Mouse (Mus musculus) embryo, embryonic 10 days (tissue): ENCODE measurements at regions not wholly inside any gene's neighbourhood (a gene's known extent, or its start where the extent isn't known, plus 50 kb on each side); places are given as distances from the start of the nearest gene placed in this dataset.
"Not testable (repeated sequence)": the region's sequence is repeated elsewhere in the genome, so short reads cannot be mapped to it uniquely, and the experiment has no call there.

Experiments used
- DNase-seq: peaks from one replicate; pipeline ENCODE4 v3.0.0-alpha.2; 2015; ENCODE audit warnings: low spot score

DNA sequence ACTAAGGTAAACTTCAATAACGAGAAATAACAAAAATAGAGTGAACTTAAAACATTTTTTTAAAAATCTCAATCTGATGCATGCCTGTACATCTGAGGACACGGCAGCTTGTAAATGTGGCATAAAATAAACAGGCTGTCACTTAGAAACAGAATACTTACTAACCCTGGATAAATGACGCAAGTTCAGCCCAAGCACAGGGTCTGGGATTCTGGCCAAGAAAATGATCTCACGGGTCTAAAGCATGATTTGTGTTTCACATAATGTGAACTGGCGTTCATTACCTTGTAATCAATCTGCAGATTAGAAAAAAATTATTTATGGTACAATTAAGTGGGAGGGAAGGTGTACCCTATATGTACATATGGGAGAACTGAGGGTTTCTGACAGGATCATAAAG, 512.1 kb upstream of the Vrk2 start:
- no peak for DNase-seq

DNA sequence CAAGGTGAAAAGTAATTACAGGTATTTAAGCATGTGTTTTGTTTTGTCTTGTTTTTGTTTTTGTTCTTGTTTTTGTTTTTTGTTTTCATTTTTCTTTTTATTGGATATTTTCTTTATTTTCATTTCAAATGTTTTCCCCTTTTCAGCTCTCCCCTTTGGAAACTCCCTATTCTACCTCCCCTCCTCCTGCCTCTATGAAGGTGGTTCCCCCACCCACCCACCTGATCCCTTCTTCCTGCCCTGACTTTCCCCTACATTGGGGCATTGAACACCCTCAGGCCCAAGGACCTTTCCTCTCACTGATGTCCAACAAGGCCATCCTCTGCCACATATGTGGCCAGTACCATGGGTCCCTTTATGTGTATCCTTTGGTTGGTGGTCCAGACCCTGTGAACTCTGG, 509.1 kb upstream of the Vrk2 start:
- no peak for DNase-seq

DNA sequence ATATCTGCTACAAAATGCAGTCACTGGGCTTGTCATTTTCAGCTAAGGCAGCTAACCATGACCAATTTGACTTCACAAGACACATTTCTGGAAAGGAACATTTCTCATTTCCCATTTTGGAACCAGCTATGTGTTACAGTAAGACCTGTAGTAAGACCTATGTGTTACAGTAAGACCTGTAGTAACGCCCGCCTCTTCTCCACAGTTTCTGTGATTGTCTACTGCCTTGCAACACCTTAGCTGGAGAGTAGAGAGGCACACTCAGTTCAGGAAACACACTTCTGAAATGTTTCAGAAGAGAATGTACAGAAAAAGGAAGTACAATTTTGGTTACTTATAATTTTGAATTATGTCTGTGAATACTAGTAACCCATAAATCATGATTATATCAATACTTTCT, 508.2 kb upstream of the Vrk2 start:
- DNase-seq, result no peak

DNA sequence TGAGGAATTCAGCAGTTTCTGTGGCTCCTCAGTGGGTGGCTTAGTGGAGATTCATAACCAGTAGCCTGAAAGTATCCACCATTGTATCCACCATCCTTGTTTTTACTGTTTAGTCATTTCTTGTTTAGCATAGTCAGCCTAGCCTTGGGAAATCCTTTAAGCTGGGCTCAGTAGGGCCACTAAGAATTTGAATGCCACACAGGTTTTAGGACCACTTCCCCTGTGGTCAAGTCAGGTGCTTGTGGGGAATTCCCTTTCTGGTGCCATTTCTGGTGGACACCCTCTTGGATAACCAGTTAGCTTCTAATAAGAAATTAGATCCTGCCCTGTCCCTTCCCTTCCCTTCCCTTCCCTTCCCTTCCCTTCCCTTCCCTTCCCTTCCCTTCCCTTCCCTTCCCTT, 502.8 kb upstream of the Vrk2 start:
- DNase-seq, result no peak

DNA sequence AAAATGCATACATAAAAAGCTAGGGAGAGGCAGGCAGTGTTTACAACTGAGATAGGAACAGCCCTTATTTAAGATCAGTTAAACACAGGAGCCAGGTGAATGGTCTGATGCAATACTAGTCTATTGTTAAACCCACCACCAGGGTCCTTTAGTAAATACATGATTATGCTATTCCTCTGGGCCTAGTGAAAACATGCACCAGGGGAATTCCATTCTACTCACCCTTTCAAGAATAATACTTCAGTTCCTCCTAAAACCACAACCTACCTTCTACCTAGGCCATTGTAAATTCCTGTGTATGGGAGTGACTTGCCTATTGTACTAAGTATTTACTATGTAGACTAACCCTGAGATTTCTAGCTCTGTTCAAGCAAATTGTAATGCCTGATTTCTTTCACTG, 501.7 kb upstream of the Vrk2 start:
- not testable (repeated sequence) for DNase-seq

DNA sequence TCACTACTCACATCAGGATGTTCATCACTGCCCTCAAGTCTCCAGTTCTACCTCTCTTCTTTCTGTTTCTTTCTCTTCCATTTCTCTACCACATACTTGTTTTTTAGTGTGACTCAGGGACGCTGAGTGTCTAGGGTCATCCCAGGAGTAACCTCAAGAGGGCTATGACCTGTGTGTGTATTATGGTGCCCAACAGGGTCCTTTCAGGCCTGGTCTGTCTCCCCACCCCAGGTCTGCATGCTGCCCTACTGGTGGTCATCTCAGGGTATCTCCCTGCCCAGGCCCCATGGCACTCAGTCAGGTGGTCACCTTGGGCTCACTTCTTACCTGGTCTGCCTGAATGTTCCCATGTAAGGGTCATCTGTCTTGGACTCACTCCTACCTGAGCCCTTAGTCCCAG, 492.7 kb upstream of the Vrk2 start:
- DNase-seq, result no peak

DNA sequence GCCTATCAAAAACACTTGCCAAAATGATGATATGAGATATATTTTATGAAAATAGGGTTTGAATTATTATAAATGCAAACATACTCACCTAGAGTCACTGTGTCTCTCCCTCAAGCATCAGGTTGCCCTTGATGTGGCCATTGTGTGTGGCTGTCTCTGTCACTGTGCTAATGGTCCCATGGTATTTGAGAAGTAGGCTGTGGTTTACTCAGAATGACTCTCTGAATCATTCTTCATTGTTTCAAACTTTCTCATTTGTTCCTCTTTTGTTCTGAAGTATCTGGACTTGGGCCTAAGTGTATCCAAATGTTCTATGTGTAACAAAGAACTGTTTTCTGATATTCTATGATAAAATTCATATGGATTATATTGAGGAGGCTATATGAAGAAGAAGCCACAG, 487.4 kb upstream of the Vrk2 start:
- no peak for DNase-seq

DNA sequence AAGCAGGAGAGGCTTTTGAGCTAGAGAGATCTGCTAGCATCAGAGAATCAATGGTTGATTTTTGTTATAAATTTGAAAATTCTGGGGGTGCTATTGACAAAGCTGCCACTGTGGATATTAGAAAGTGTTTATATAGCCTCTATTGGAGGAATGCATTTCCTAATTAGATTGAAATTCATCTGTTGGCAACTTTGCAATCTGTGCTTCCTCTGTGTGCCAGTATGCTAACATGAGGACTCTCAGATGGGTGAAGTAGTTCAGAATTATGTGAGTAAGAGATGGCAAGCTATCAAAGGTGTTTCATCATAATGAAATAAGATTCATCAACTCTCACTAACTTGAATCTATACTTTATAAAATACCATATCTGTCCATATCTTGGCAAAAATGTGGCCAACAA, 476.6 kb upstream of the Vrk2 start:
- no peak for DNase-seq

DNA sequence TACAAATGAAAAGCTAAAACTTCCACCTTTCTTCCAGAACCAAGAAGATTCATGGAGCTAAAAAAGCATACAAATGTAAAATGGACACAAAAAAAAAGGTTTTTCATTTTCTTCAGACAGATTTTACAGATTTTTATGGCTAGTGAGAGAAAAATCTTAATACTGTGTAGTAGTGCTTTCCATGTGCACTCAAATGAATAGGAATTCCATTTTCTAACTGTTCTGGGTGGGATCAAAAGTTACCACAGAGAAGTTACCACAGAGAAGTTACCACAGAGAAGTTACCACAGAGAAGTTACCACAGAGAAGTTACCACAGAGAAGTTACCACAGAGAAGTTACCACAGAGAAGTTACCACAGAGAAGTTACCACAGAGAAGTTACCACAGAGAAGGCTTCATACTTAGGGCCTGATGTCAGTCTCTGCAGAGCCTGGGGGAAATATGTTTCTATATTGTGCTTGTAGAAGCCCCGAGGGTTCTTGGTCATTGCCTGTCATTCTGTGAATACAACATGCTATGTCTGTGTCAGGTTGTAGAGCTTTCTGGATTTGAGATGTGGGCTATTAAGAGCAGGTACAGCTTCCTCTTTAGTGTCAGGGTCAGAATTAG, 433.5 kb upstream of the Vrk2 start:
- no peak for DNase-seq

DNA sequence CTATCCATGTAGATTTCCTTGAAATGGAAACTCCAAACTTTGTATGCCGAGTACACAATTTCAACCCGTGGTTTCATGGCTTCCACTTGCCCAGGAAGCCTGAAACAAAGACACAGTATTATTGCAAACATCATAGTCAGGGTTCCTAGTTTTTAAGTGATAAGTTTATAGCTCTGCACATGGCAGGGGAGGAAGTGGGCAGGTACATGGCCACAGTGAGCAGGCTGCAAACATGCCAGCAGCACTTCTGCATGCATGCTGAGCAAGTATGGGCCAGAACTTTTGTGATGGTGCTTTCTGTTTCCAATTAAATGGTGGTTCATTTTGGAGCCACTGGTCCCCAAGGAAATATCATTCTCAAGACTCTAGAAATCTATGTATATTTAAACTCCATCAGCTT, 431.7 kb upstream of the Vrk2 start:
- DNase-seq, result no peak

DNA sequence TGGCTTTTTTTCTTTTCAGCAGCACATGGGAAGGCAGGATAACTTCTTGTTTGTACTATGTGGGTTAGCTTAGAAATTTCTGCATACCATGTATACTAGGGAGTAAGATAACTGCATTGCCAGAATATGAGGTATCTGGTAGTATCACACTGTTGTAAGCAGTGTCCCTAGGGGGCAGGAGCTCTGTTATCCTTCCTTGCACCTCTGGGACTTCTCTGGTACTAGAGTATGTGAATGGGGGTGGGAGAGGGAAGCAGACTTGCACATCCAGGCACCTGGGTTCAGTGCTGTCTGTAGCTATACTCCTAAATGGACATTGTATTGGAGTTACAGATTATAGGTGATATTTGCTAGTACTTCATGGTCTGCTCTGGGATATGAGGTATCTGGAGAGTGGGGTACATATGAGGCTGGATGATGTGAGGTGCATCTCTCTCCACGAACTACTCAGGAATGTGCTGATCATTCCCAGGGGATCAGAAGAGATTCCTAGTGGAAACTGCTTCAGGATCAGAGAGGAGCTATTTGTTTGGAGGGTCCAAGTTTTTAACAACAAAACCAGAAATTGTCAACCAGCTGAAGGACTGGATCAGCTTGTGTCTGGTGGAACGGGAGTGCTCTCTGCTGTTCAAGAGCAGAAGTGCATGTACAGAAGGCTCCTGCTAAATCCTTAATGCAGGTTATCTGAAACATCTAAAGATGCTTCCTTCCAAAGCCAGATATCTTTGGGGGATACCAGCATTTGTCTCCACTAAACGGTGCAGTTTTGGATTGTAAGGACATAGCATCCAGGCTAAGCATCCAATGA, 402.7 kb upstream of the Vrk2 start:
- peak; percentile 66 for DNase-seq

DNA sequence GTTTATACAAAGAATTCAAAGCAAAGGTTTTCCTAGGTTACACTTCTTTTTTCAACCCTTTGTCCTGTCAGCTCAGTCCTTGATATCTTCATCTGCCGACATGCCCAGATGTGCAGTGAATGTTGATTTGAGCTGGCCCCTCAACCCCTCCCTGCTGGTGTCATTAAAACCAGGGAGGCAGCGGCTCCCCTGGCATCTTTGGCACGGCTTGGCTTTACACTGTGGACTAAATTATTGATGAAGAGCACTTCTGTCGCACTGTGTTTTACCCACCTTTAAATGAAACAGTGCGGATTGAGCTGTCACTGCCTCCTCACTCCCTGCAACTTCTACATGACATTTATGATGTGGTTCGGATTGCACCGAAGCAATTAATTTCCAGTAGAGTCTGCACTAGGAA, 387.4 kb upstream of the Vrk2 start:
- DNase-seq, result no peak

DNA sequence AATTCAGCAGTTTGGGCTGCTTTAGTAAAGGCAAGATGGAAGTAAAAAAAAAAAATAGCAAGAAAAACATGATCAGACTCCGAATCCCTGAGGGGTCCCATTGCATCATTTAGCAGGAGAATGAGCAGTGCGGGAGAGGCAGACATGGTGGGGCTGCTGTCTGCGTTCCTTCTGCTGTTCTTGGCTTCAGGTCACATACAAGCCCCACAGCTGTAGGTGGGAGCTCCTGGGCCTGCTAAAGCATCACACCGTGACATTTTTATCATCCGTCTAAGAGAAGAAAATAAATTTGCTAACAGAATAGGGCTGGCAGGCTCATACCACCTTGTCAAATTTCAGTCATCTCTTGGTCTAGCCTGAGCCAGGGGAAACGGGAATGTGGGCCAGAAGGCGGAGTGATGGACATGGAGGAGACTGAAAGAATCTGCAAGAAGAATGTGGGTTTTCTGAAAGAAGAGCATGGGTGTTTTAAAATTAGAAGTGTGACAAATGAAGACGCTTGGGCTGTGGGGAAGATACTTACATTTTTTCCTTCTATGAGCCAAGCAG, 378.8 kb upstream of the Vrk2 start:
- DNase-seq, result no peak

DNA sequence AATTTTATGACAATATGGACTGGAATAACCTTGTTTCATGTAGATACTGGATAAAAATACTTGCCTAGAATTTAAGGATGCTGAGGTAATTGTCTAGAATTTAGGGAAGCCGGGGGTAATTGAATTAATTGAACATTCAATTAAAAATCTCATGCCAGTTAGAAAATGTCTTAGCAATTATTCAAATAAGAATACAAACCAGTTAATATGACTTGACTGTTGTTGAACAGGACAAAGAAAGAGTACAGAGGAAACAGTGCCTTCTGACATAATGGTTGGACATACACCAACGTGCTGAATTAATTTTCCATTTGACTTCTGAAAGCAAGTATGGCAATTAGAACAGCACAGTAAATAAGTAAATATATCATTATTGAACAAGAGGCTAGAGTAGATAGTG, 377.4 kb upstream of the Vrk2 start:
- no peak for DNase-seq

DNA sequence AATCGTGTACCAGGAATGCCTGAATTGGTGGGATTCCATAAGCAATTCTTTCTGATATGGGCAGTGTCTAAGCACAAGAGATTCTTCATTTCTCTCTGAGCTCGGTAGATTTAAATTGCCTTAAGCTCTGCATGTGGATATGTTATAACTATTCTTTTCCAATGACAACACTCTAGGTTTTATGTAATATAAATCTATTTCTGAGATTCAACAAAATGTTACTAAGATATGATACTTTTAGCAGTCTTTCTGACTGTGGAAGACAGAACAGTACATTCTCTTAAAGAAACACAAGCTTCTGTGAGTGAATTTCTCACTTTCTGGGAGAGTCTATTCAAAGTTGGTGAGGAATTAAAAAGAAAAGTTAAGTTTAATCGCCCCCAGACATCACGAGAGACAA, 373.6 kb upstream of the Vrk2 start:
- DNase-seq, result no peak

DNA sequence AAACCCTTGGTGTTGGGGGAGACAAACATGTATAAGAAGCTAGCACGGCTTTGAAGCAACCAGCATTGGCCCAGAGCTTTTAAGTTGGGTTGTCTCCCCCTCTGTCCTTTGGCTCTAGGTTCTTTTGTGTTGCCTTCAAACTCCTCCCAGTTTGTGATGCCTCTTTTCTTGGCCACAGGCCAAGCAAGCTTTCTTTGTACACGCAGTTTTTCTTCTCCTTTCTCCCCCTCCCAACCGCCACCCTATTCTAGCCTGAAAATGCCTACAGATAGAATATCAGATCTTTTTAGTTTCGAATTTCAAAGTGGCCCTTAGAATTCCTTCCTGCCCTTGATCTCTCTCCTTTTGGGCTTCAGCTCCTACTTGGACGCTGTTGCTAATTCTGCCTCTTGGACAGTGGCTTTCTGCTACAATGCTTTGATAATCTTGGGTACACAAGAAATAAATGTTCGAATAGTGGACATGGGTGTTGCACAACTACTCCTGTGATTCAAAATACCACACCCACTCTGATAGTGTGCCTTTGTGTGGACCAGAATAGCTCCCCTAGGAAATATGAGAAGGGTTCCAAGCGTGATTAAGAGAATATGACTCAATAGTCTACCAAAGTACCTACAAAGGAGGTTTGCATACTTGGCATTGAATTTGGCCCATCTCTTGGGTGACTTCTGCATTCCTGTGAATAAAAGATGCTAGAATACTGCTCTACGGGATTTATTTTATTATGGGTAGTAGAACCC, 369.3 kb upstream of the Vrk2 start:
- DNase-seq, result no peak

DNA sequence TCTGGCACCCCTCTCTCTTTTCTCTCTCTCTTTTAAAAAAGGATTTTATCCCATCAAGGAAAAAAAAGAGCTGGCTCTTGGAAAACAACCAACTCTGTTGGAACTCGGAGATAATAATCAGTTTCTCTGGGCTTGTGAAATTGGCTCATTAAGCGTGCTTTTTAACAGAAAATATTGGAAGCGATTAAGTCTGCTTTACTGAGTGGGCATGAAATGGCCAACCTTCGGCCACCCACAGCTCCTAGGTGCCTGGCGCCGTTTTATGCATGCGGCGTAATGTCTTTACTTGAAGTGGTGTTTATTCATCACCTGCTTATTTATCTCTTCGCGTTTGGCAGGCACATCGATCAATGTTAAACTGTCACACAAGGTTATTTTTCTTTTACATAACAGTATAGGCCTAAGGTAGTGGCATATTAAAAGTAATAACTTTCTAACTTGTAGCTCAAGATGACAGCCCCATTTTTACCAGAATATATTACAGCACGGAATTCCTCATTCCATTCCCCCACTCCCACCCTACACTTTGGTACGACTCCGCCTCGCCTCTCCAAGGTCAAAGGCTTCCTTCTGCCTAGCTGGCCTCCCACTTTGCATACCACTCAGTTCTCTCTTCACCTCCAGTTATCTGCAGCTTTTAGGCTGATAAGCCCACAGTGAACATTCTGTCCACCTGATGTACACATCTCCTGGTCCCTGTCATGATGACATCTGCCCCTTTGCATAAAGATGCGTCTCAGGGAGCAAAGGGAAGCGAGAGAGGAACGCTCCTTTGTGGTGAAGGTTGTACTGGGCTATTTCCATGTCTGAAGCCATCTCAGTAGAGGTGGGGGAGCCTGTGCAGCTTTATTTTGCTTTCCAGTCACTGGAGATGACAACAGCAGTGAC, 368.5 kb upstream of the Vrk2 start:
- no peak for DNase-seq

DNA sequence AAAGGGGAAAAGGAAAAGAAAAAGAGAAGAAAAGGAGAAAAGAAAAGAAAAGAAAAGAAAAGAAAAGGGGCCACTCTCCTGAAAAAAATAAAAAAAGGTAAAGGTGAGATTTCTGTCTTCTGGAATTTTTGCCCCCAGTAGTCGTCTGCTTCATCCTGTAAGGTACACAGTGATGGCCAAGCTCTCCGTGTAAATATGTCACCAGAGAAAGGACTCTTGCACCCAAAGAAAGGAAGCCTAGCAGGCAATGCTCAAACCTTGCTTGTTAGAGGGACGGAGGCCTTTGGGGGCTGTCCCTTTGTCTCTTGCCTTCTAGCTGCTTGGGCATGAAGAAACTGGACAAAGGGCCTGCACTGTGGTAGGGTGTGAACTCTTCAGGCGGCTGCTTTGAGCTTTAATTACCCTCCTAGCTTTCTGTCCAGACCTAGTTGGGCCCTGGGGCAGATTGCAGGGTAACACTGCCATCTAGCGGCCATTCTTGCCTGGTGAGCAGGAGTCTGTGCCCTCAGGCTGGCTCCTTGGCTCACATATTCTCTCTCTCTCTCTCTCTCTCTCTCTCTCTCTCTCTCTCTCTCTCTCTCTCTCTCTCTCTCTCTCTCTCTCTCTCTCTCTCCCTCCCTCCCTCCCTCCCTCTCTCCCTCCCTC, 367.7 kb upstream of the Vrk2 start:
- peak; percentile 96 for DNase-seq

DNA sequence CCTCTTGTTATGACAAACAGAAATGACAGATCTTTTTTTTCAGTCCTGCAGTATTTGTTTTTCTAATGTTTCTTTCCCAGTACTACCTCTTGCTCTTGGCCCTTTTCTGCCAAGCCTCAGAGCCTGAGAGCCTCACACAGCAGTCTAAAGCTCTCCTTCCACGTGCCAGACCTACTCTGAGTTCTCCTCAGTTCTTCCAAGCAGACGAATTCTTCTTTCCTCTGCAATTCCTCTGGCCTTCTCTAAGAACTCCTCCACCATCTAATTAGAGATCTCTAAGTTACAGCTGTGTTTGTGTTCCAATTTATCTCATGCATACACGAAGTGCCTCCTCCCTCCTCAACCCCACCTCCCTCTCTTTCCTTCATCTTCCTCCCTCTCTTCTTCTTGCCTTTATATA, 362.4 kb upstream of the Vrk2 start:
- DNase-seq, result no peak

DNA sequence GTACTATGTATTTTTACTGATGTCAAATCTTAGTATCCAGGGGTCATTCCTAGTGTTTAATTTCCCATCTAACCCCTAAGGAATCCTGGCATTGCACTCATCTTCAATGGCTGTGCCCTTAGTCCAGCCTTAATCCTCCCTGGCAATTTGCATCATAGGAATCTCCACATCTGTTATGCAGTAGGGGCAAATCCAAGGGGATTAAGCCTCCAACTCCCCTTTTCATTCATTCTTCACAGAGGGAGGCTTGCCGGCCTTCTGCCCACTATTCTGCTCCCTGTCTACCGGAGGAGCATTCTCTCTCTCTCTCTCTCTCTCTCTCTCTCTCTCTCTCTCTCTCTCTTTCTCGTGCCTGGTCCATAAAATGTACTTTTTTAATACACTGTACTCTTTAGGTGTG, 338.0 kb upstream of the Vrk2 start:
- DNase-seq, result peak; percentile 12

DNA sequence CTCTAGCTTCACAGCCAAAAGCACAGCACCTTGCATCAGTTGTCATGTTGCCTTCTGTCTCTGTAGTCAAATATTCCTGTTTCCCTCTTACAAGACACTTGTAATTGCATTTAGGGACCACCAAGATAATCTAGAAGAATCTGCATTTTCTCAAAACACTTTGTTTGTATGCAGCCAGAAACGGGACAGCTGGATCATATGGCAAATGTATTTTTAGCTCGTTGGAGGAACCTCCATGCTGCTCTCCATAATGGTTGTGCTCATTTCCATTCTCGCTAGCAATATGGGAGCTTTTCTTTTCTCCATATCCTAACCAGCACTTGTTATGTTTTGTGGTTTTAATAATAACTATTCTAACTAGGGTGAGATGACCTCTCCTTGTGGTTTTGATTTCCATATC, 313.3 kb upstream of the Vrk2 start:
- DNase-seq, result no peak

DNA sequence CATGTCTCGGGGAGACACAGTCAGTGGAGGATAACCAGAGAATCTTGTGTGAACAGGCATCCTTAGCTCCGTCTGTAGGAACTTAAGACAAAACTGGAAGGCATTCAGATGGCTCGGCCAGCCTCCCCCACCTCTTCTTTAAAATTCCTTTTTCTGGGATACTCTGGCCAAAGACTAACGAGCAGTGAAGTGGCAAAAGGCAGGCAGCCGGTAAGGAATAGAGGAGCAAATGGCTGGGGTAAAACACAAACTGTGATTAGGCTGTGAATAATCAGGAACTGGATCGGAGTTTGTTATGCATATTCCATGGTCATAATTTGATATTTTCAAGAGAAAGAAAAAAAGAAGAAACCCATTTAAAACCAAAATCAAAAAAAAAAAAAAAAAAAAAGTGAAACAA, 287.8 kb upstream of the Vrk2 start:
- DNase-seq, result no peak
